Mouse (Mus musculus) lung, postnatal 0 days (tissue): ENCODE measurements around the gene Stk11. TPM values are rescaled to one million over a fixed set of nuclear protein-coding genes. Genes with fewer than 3 reads are reported as not detected.

ENCODE experiments used
- ATAC-seq: fragments of 200-750 bp; cut with Nextera tagmentation; 2 replicates; pipeline ENCODE4 v1.8.0; 2017; ENCODE audit warnings: moderate library complexity
- DNase-seq: peaks from one replicate; pipeline ENCODE4 v3.0.0-alpha.2; 2016; ENCODE audit warnings: low spot score
- H3K27ac ChIP-seq: fragments of 300-500 bp; sonication (generic); 2 replicates; pipeline ENCODE4 v1.5.1; 2014; ENCODE audit warnings: antibody characterized with exemption, mild to moderate bottlenecking, low read length, mixed read lengths
- H3K27me3 ChIP-seq: fragments of 300-500 bp; sonication (generic); replicated peaks from 2 replicates; pipeline ENCODE4 v1.6.1; 2014; ENCODE audit warnings: low read length, mixed read lengths; ENCODE audit not compliant: insufficient read depth
- H3K36me3 ChIP-seq: fragments of 300-500 bp; sonication (generic); 2 replicates; pipeline ENCODE4 v1.6.1; 2014; ENCODE audit warnings: low read length, mixed read lengths; ENCODE audit not compliant: insufficient read depth
- H3K4me1 ChIP-seq: fragments of 300-500 bp; sonication (generic); 2 replicates; pipeline ENCODE4 v1.6.1; 2014; ENCODE audit warnings: antibody characterized with exemption, low read depth, low read length, mixed read lengths; ENCODE audit not compliant: insufficient read depth
- H3K4me2 ChIP-seq: fragments of 300-500 bp; sonication (generic); replicated peaks from 2 replicates; pipeline ENCODE4 v1.6.1; 2014; ENCODE audit warnings: low read depth, mild to moderate bottlenecking, low read length, moderate library complexity, mixed read lengths
- H3K4me3 ChIP-seq: fragments of 300-500 bp; sonication (generic); 2 replicates; pipeline ENCODE4 v1.5.1; 2014; ENCODE audit warnings: low read depth, low read length
- H3K9ac ChIP-seq: fragments of 300-500 bp; sonication (generic); replicated peaks from 2 replicates; pipeline ENCODE4 v1.6.1; 2014; ENCODE audit warnings: low read depth, mild to moderate bottlenecking
- H3K9me3 ChIP-seq: fragments of 300-500 bp; sonication (generic); 2 replicates; pipeline ENCODE4 v1.6.1; 2016; ENCODE audit warnings: low read length, mixed read lengths
- CTCF ChIP-seq: IDR thresholded peaks from 2 replicates; pipeline ENCODE4 v1.5.1; 2016; ENCODE audit warnings: antibody characterized with exemption, mild to moderate bottlenecking
- EP300 ChIP-seq: IDR thresholded peaks from 2 replicates; pipeline ENCODE4 v1.6.1; 2016; ENCODE audit warnings: antibody characterized with exemption, mild to moderate bottlenecking, control low read depth
- WGBS: fragments of 180-500 bp; shearing (Covaris S2); extraction: QIAGEN DNeasy Blood & Tissue Kit; methylation state at CpG from one replicate; pipeline ENCODE4 v1.1.7; 2014; 5-methylcytosine and 5-hydroxymethylcytosine counted together
- polyA plus RNA-seq: library from polyadenylated mRNA; unstranded; fragments of >200 nt; fragmentation: Nextera tagmentation; extraction: Ambion mirVana; gene quantifications from 2 replicates; pipeline ENCODE4 v1.2.1, GENCODE M21; 2015

The Stk11 gene
- polyA plus RNA-seq, 1 experiment from 2014 or later: 19.0 TPM

DNA sequence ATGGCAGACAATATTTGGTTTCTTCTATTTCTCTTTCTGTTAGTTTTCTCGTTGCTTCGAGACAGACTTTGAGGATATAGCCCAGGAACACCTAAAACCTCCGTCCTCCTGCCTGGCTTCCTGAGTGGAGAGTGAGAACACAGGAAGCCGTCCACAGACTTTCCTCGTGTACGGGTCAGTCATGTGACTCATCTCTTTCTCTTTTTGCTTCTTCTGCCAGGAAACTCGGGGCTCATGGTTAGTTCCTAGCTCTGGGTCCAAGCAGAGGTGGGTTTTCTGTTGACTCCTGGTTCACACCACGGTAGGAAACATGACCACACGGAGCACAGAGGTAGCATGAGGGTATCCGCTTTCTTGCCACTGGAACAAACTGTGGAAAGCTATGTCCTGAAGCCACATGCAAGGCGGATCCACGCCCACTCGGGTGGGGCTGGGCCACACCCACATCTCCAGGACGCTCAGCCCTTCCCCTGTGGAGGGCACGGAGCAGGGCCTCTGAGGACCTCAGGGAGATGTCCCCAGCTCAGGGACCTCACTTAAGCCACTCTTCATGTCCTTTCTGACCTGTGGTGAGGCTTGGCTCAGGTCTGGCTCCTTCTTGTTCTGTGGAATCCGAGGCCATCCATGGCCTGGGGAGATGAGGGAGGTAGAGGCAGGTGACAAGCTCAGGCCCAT, 35.1 kb upstream of the Stk11 start:
- ATAC-seq (no peak), DNase-seq (no peak)
- Histone ChIP-seq H3K36me3 (peaks cover 38% of the 10 kb centered on the region), H3K27me3 (no peaks in the 10 kb centered on the region), H3K27ac (no peak overlapping the region), H3K9me3 (no peaks in the 10 kb centered on the region), H3K4me2 (no peak overlapping the region), H3K4me1 (peaks cover 20% of the 10 kb centered on the region), H3K4me3 (no peak overlapping the region), H3K9ac (no peak overlapping the region)
- WGBS: 64% methylated on average over 16 of the region's 16 CpGs
- TF ChIP-seq CTCF: no peak

DNA sequence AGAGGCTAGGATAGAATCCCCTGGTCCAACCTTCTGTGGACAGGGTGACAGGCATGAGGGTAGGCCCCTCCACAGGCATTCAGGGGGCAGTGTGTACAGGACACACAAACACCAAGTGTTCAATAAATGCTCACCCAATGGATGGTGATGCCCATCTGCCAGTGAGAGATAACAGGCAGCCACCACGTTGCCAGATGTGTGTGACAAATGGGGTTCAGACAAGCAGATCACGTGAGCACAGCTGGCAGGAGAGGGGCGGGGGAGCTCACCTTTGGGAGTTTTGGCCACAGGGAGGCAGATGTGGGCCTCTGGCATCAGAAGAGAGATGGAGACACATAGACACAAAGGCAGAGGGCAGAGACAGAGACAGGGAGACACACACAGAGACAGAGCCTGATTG, 34.5 kb upstream of the Stk11 start:
- WGBS: 75% methylated on average over 3 of the region's 3 CpGs
- peaks cover 38% of the 10 kb centered on the region for H3K36me3 ChIP-seq
- peaks cover 15% of the 10 kb centered on the region for H3K4me1 ChIP-seq
- H3K4me3 ChIP-seq: no peak overlapping the region
- H3K27me3 ChIP-seq: no peaks in the 10 kb centered on the region
- DNase-seq (no peak), ATAC-seq (peak; percentile 9; the same call in 1 of the 2 replicates)
- no peaks in the 10 kb centered on the region for H3K9me3 ChIP-seq
- H3K9ac ChIP-seq: no peak overlapping the region
- no peak overlapping the region for H3K4me2 ChIP-seq
- no peak overlapping the region for H3K27ac ChIP-seq
- TF ChIP-seq CTCF (0 out of 2 replicates have a peak, but pooled peaks have one; percentile 14), EP300 (no peak)

DNA sequence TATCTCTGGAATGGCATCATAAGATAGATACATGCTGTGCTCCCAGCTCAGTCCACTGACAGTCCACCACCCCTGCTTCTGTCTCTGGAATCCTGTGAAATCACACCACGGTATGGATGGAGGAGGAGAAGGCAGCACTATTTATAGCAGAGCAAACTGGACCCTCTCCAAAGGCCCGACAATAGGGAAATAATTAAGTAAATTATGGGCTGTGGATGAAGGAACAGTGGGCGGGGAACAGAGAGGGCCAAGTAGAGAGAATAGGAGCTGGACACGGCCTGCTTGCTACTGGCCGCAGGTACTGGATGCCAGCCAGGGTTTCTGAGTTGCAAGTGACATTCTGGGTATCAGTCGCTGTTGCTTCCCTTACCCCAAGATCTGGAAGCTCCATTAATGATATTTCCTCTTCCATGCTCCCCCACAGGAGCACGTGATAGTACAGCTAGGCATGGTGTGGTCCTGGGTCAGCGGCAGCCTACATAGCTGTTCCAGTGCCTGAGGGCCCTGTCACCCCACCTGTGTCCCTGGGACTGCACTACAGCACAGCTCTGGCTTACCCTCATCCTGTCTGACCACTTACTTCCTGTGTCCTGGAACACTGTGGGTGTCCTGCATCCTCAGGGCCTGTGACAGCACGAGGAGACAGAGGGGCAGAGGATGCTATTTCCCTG, 30.7 kb upstream of the Stk11 start:
- peak; percentile 93 for DNase-seq
- peak; percentile 75 for ATAC-seq
- Histone ChIP-seq H3K9me3 (no peaks in the 10 kb centered on the region), H3K27me3 (no peaks in the 10 kb centered on the region), H3K4me3 (no peak overlapping the region), H3K36me3 (peaks cover 23% of the 10 kb centered on the region), H3K9ac (no peak overlapping the region; the same call in 1 of the 2 replicates), H3K4me2 (no peak overlapping the region), H3K4me1 (peaks cover 19% of the 10 kb centered on the region), H3K27ac (peak overlapping the region; percentile 48)
- WGBS: 30% methylated on average over 9 of the region's 9 CpGs
- TF ChIP-seq EP300 (peak; percentile 73), CTCF (no peak; the same call in 1 of the 2 replicates)

DNA sequence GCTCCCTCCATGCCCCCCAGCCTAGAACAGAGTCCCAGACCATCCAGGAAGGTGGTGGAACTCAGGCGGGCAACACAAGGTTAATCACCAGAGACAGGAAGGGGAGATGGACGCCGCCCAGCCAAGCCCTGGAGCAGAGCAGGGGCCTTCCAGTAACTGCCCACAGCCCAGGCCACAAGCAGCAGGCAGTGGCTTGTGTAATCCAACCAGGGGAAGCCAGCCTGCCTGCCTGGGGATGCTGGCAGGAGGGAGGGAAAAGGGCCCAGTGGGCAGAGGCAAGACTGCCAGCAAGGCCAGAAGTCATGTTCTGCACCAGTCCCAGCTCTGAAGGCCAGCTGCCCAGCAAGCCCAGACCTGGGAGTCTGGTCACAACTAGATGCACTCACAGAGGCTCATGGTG, 28.8 kb upstream of the Stk11 start:
- no peak for TF ChIP-seq EP300
- TF ChIP-seq CTCF: no peak
- H3K4me2 ChIP-seq: no peak overlapping the region; the same call in 1 of the 2 replicates

DNA sequence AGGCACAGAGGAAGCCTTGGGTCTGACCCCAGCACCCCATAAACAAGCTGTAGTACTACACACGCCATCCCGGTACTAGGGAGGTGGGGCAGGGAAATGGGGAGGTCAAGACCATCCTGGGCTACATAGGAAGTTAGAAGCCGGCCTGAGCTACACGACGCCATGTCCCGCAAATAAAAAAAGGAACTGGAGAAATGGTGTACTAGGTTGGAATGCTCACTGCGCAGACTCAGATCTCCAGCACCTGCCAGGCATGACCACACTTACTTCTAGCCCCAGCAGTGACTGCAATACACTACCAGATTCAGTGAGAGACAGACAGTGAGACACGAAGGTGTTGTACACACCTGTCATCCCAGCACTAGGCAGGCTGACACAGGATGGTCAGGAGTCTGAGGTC, 28.1 kb upstream of the Stk11 start:
- TF ChIP-seq EP300: no peak
- TF ChIP-seq CTCF: no peak
- H3K9ac ChIP-seq: no peak overlapping the region
- peaks cover 19% of the 10 kb centered on the region for H3K4me1 ChIP-seq
- WGBS: 77% methylated on average over 8 of the region's 8 CpGs
- no peak for ATAC-seq
- no peak overlapping the region for H3K4me3 ChIP-seq
- no peak overlapping the region for H3K4me2 ChIP-seq
- no peaks in the 10 kb centered on the region for H3K9me3 ChIP-seq
- peaks cover under 1% of the 10 kb centered on the region; the same call in 1 of the 2 replicates for H3K36me3 ChIP-seq
- H3K27ac ChIP-seq: 0 out of 2 replicates have a peak overlapping the region, but pooled peaks have one; percentile 9
- no peaks in the 10 kb centered on the region for H3K27me3 ChIP-seq
- DNase-seq: no peak

More for the DNA sequence above, 28.8 kb upstream of the Stk11 start:
- H3K9me3 ChIP-seq: no peaks in the 10 kb centered on the region
- ATAC-seq (peak; percentile 34), DNase-seq (peak; percentile 47)
- 59% methylated on average over 3 of the region's 3 CpGs for WGBS
- H3K27ac ChIP-seq: peak overlapping the region; percentile 55; the same call in 1 of the 2 replicates
- H3K4me1 ChIP-seq: peaks cover 19% of the 10 kb centered on the region
- H3K27me3 ChIP-seq: no peaks in the 10 kb centered on the region
- 0 out of 2 replicates have a peak overlapping the region, but pooled peaks have one; percentile 16 for H3K9ac ChIP-seq
- H3K36me3 ChIP-seq: peaks cover 7% of the 10 kb centered on the region
- H3K4me3 ChIP-seq: no peak overlapping the region

DNA sequence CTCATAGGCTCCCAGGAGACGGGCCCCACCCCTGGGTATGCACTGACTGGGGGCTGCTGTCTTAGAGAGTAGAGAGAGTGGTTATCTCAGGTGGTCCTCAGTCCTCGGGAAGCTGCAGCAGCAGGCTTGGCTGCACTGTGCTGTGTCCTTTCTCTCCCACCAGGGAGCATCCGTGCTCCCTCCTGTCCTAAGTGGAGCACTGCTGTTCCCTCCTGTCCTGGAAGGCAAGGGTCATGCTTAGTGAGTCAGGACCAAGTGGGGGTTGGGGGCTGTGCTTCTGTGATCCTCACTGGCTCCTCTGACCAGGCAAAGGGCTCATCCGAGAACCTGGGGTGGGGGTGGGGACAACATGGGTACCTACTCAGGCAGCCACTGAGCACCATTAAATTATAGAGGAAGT, 26.5 kb upstream of the Stk11 start:
- ATAC-seq: no peak
- Histone ChIP-seq H3K9ac (no peak overlapping the region), H3K27me3 (no peaks in the 10 kb centered on the region), H3K4me3 (no peak overlapping the region), H3K36me3 (no peaks in the 10 kb centered on the region), H3K4me2 (no peak overlapping the region), H3K9me3 (no peaks in the 10 kb centered on the region), H3K27ac (no peak overlapping the region), H3K4me1 (peaks cover 17% of the 10 kb centered on the region)
- WGBS: 57% methylated on average over 4 of the region's 4 CpGs
- peak; percentile 44 for DNase-seq
- peak; percentile 59 for TF ChIP-seq CTCF
- TF ChIP-seq EP300: no peak
